Mouse (Mus musculus): ENCODE results near the gene Has1. TPM values are rescaled to one million over a fixed set of nuclear protein-coding genes. Genes with fewer than 3 reads are reported as not detected.

Gene Has1
- polyA plus RNA-seq, 1 experiment from 2014 or later = 0.78 TPM

GRCm38 (mm10) chr17:17829816-17830535 is 25.0 kb downstream of the Has1 start:
- Histone ChIP-seq H3K27ac (replicated peaks) (0 out of 2 replicates have a peak overlapping the region, but pooled peaks have one; percentile 13), H3K4me1 (replicated peaks; ENCODE audit: control insufficient read depth, insufficient read depth) (peaks cover 5% of the 10 kb centered on the region), H3K4me2 (replicated peaks; ENCODE audit: low read depth) (peak overlapping the region; percentile 84), H3K9me3 (ENCODE audit: control insufficient read depth, low read length) (no peaks in the 10 kb centered on the region), H3K9ac (ENCODE audit: low read length) (peak overlapping the region; percentile 56), H3K27me3 (ENCODE audit: control insufficient read depth, insufficient read depth, low read length) (no peaks in the 10 kb centered on the region), H3K36me3 (ENCODE audit: control insufficient read depth, insufficient read depth, low read length) (no peaks in the 10 kb centered on the region), H3K4me3 (ENCODE audit: low read depth, low read length) (peak overlapping the region; percentile 87)
- WGBS = 42% methylated on average over 22 of the region's 23 CpGs
- ATAC-seq (ENCODE audit: low FRiP score, low TSS enrichment) = no peak
- no peak for TF ChIP-seq CTCF (IDR thresholded peaks at IDR 0.05; ENCODE audit: low read depth)
- DNase-seq (ENCODE audit: low spot score) = no peak

DNA sequence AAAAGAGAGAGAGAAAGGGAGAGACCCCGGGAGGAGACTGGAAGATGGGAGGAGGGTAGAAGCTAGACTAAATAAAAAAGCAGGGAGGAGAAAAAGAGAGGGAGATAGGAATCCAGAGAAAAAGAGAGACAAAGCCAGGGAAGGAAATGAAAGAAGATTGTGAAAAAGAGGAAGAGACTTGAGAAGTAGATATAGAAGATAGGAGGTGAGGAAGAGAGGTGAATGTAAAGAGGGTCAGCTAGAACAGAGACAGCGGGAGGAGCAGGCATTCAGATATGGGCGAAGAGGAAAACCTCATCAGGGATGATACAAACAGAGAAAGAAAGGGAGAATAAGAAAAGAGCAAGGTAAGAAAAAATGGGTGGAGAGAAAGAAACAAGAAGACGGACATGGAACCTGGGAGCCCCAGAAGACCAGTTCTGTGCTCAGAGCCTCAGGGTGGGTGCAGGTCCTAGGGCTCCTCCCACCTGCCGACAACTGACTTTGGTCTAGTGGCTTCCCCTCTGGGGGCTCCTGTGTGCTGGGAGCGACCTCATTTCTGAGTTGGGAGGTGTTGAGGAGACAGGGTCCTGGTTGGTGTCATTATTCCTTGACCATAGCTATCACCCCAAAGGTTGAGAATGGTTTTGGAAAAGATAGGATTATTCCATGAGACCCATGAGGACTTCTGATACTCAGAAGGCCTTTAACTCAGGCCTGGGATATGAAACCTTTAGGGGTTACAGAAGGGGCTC is 25.8 kb downstream of the Has1 start:
- TF ChIP-seq EP300 (optimal IDR thresholded peaks at IDR 0.05) = no peak
- TF ChIP-seq CTCF (IDR thresholded peaks at IDR 0.05; ENCODE audit: low read depth) = no peak
- H3K9me3 ChIP-seq (ENCODE audit: control insufficient read depth, low read length) = no peaks in the 10 kb centered on the region
- H3K4me2 ChIP-seq (replicated peaks; ENCODE audit: low read depth) = peak overlapping the region; percentile 84
- H3K9ac ChIP-seq (ENCODE audit: low read length) = peak overlapping the region; percentile 86
- DNase-seq (ENCODE audit: low spot score) (no peak), ATAC-seq (ENCODE audit: low FRiP score, low TSS enrichment) (no peak)
- no peaks in the 10 kb centered on the region for H3K36me3 ChIP-seq (ENCODE audit: control insufficient read depth, insufficient read depth, low read length)
- H3K4me3 ChIP-seq (ENCODE audit: low read depth, low read length) = peak overlapping the region; percentile 87
- peaks cover 2% of the 10 kb centered on the region for H3K4me1 ChIP-seq (replicated peaks; ENCODE audit: control insufficient read depth, insufficient read depth)
- peak overlapping the region; percentile 98 for H3K27ac ChIP-seq (replicated peaks)
- WGBS = 11% methylated on average over 6 of the region's 6 CpGs
- no peaks in the 10 kb centered on the region for H3K27me3 ChIP-seq (ENCODE audit: control insufficient read depth, insufficient read depth, low read length)

DNA sequence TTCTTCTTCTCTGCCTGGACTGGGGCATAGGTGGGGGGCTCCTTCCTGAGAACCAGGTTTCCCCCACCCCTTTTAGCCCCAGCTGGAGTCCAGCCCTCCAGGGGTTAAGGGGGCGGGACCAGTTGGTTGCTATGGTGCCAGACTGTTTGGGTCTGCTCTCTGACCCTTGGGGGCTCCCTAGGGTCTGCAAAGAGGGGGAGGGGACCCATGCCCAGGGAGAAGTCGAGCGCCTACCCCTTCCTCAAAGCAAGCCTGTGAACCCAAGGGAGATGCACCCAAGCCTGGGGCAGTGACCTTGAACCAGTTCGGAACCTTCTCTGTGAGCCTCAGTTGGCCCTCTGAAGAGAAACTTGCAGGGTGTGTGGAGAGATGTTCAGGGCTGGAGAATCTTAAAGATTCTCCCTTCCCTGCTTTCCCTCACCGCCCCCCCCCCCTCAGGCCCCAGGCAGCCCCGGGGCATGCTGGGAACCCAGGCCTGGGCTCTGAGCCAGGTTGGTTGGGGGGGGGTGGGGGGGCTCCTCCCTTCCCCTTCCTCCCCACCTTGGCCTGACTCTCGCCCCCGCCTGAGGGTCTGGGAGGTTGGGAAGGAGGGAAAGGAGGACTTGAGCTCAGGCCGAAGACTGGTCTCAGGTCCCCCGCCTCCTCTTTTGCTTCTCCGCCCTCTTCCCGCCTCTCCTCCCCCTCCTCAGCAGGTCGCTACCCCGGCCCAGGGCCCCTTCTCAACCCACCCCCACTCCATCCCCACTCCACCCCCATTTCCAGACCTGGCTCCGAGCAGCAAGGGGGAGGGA is 26.6 kb downstream of the Has1 start:
- H3K9me3 ChIP-seq (ENCODE audit: control insufficient read depth, low read length) = no peaks in the 10 kb centered on the region
- H3K27ac ChIP-seq (replicated peaks) = peak overlapping the region; percentile 98
- H3K4me1 ChIP-seq (replicated peaks; ENCODE audit: control insufficient read depth, insufficient read depth) = no peaks in the 10 kb centered on the region; the same call in 1 of the 2 replicates
- peak overlapping the region; percentile 84 for H3K4me2 ChIP-seq (replicated peaks; ENCODE audit: low read depth)
- ATAC-seq (ENCODE audit: low FRiP score, low TSS enrichment) (peak; percentile 50), DNase-seq (ENCODE audit: low spot score) (peak; percentile 73)
- H3K36me3 ChIP-seq (ENCODE audit: control insufficient read depth, insufficient read depth, low read length) = no peaks in the 10 kb centered on the region
- H3K4me3 ChIP-seq (ENCODE audit: low read depth, low read length) = peak overlapping the region; percentile 87
- H3K9ac ChIP-seq (ENCODE audit: low read length) = peak overlapping the region; percentile 86
- WGBS = 0% methylated on average over 11 of the region's 15 CpGs
- TF ChIP-seq EP300 (optimal IDR thresholded peaks at IDR 0.05) (no peak), CTCF (IDR thresholded peaks at IDR 0.05; ENCODE audit: low read depth) (0 out of 2 replicates have a peak, but pooled peaks have one; percentile 3)
- H3K27me3 ChIP-seq (ENCODE audit: control insufficient read depth, insufficient read depth, low read length) = no peaks in the 10 kb centered on the region

- Histone ChIP-seq H3K27me3 (ENCODE audit: control insufficient read depth, insufficient read depth, low read length) (no peaks in the 10 kb centered on the region), H3K4me2 (replicated peaks; ENCODE audit: low read depth) (peak overlapping the region; percentile 84), H3K9me3 (ENCODE audit: control insufficient read depth, low read length) (no peaks in the 10 kb centered on the region), H3K4me1 (replicated peaks; ENCODE audit: control insufficient read depth, insufficient read depth) (no peaks in the 10 kb centered on the region; the same call in 1 of the 2 replicates), H3K27ac (replicated peaks) (peak overlapping the region; percentile 98), H3K4me3 (ENCODE audit: low read depth, low read length) (peak overlapping the region; percentile 87), H3K9ac (ENCODE audit: low read length) (peak overlapping the region; percentile 86), H3K36me3 (ENCODE audit: control insufficient read depth, insufficient read depth, low read length) (no peaks in the 10 kb centered on the region)
- peak; percentile 38 for ATAC-seq (ENCODE audit: low FRiP score, low TSS enrichment)
- TF ChIP-seq EP300 (optimal IDR thresholded peaks at IDR 0.05) (no peak), CTCF (IDR thresholded peaks at IDR 0.05; ENCODE audit: low read depth) (no peak)
- 2% methylated on average over 13 of the region's 13 CpGs for WGBS
- DNase-seq (ENCODE audit: low spot score) = peak; percentile 62
Observed at GRCm38 (mm10) chr17:17827658-17828190, 27.3 kb downstream of the Has1 start.

- peak within 1 kb of the TSS; percentile 84 for H3K4me2 ChIP-seq (replicated peaks; ENCODE audit: low read depth)
- H3K4me3 ChIP-seq (ENCODE audit: low read depth, low read length) = peak within 1 kb of the TSS; percentile 87
- no peaks in the 10 kb centered on the region for H3K27me3 ChIP-seq (ENCODE audit: control insufficient read depth, insufficient read depth, low read length)
- peak within 1 kb of the TSS; percentile 86 for H3K9ac ChIP-seq (ENCODE audit: low read length)
- H3K4me1 ChIP-seq (replicated peaks; ENCODE audit: control insufficient read depth, insufficient read depth) = no peaks in the 10 kb centered on the region; the same call in 1 of the 2 replicates
- H3K36me3 ChIP-seq (ENCODE audit: control insufficient read depth, insufficient read depth, low read length) = no peaks in the 10 kb centered on the region
- ATAC-seq (ENCODE audit: low FRiP score, low TSS enrichment) (peak; percentile 86), DNase-seq (ENCODE audit: low spot score) (peak; percentile 91)
- TF ChIP-seq CTCF (IDR thresholded peaks at IDR 0.05; ENCODE audit: low read depth) (no peak), EP300 (optimal IDR thresholded peaks at IDR 0.05) (no peak)
- 2% methylated on average over 30 of the region's 42 CpGs for WGBS
- H3K27ac ChIP-seq (replicated peaks) = peak within 1 kb of the TSS; percentile 98
- no peaks in the 10 kb centered on the region for H3K9me3 ChIP-seq (ENCODE audit: control insufficient read depth, low read length)
Observed at GRCm38 (mm10) chr17:17826751-17827657, 28.0 kb downstream of the Has1 start, which contains the start of gene Spaca6. Gene Spaca6 (plus strand): TSS chr17:17827158.
